Mouse (Mus musculus): ENCODE data around the gene Pomt2. TPM values are rescaled to one million over a fixed set of nuclear protein-coding genes. Genes with fewer than 3 reads are reported as not detected.
"Not testable (repeated sequence)": the region's sequence is repeated elsewhere in the genome, so short reads cannot be mapped to it uniquely, and the experiment has no call there.

The Pomt2 gene
- polyA plus RNA-seq (2016; fragmentation: Nextera tagmentation; extraction: Ambion mirVana) = 14.3 and 14.9 TPM in 2 replicates

DNA sequence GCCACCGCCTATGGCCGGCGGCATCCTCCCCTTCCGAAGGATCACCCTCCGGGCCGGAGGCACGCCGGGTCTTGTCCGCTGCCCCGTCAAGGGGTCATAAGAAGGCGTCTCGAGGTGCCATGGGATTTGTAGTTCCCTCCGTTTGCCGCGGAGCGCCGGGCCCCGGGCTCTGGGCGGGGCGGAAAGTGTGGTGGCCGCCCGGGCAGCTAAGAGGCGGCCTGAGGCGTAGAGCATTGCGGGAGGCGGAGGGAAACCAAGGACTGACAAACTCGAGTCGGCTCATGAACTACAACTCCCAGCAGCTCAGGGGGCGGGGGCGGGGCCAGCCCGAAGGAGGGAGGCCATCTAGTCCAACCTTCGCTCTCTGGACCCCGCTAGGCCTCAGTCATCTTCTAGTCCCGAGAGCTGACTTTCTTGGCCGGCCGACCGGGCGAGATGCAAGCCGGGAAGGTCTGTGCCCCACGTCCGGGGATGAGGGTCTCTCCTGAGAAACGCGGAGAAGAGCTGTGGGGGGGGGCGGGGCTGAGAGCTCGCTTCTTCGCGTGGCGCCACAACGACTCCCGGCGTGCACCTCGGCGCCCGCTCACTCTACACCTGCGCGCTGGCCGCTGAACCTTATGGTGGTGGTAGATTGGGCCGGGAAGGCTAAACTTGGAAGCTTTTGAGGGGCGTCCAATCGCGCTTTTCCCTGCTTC lies at the start of gene Pomt2:
TSS of gene Pomt2 (minus strand) at position 574 of the 695 bp plus-strand sequence.
- WGBS = under 1% methylated on average over 61 of the region's 61 CpGs
- H3K27me3 ChIP-seq (replicated peaks; ENCODE audit: low read depth, poor library complexity, severe bottlenecking) = no peaks in the 10 kb centered on the region

DNA sequence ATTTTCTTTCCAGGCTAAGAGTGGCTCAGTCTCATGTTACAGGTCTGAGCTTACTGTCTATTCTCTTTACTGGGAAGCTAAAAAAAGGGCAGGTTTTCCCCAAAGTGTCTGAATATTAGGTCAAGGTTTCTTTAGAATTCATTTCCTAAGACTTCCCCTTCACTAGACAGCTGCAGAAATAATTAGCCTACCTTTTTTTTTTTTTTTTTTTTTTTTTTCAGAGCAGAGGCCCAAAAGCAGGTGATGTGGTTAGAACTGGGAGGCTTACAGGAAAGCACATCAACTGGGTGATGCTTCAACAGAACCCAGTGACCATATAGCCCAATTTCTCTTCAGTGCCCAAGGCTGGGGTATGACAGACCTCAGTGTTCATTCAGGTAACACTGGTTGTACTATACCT lies 48.5 kb upstream of the Pomt2 start:
- H3K27me3 ChIP-seq (replicated peaks; ENCODE audit: low read depth, poor library complexity, severe bottlenecking) = no peaks in the 10 kb centered on the region; the same call in 1 of the 2 replicates
- H3K27ac ChIP-seq (replicated peaks) = no peak overlapping the region
- peaks cover 33% of the 10 kb centered on the region for H3K4me1 ChIP-seq
- no peak for DNase-seq (ENCODE audit: low spot score)
- H3K9me3 ChIP-seq = no peaks in the 10 kb centered on the region
- H3K4me3 ChIP-seq = no peak overlapping the region
- H3K36me3 ChIP-seq (replicated peaks) = no peaks in the 10 kb centered on the region

More for the DNA sequence above, at the start of gene Pomt2:
- peaks cover 21% of the 10 kb centered on the region for H3K36me3 ChIP-seq (replicated peaks)
- peak within 1 kb of the TSS; percentile 94 for H3K4me3 ChIP-seq
- peaks cover 4% of the 10 kb centered on the region; the same call in 1 of the 2 replicates for H3K9me3 ChIP-seq
- peak within 1 kb of the TSS; percentile 96 for H3K27ac ChIP-seq (replicated peaks)
- peaks cover 17% of the 10 kb centered on the region for H3K4me1 ChIP-seq
- DNase-seq (ENCODE audit: low spot score) = peak; percentile 96

DNA sequence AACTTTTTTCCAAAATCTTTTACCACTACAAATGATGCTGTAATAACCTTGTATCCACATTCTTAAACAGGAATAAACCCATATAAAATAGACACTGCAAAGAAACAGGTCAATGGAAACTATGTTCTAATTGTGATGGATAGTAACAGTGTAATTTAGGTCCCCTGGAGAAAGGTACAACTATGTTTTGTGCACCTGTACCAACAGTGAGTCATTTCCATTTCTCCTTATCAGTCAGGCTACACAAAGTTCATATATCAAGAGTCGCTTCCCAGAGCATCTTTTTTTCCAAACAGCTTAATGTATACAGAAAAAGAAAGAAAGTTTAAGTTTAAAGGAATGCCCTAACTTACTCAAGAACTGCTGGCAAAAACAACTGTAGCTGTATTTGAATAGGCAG lies 47.3 kb upstream of the Pomt2 start:
- H3K4me1 ChIP-seq = peaks cover 33% of the 10 kb centered on the region
- H3K27ac ChIP-seq (replicated peaks) = no peak overlapping the region
- H3K27me3 ChIP-seq (replicated peaks; ENCODE audit: low read depth, poor library complexity, severe bottlenecking) = no peaks in the 10 kb centered on the region
- no peak for DNase-seq (ENCODE audit: low spot score)
- no peaks in the 10 kb centered on the region for H3K36me3 ChIP-seq (replicated peaks)
- H3K4me3 ChIP-seq = no peak overlapping the region
- WGBS = 92% methylated on average over 1 of the region's 1 CpGs
- H3K9me3 ChIP-seq = no peaks in the 10 kb centered on the region

DNA sequence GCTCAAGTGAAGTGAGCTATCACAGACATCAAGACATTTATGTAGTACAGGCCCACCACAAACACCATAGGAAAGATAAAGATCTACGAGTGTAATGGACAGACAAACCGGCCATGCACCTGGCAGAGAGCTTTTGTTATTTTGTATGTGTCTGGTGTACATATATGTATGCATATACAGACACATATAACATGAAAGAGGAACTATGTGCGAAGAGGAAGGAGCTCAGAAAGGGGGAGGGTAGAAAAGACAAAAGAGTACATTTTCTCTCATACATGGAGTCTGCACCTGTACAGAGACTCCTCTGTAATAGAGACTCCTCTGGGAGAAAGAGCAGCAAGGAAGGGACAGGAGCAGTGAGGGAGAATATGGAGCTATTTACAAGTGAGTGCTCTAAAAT lies 45.2 kb upstream of the Pomt2 start:
- Histone ChIP-seq H3K36me3 (replicated peaks) (no peaks in the 10 kb centered on the region), H3K4me1 (peaks cover 14% of the 10 kb centered on the region), H3K4me3 (no peak overlapping the region), H3K27me3 (replicated peaks; ENCODE audit: low read depth, poor library complexity, severe bottlenecking) (no peaks in the 10 kb centered on the region), H3K9me3 (no peaks in the 10 kb centered on the region), H3K27ac (replicated peaks) (no peak overlapping the region)
- DNase-seq (ENCODE audit: low spot score) = no peak
- WGBS = 88% methylated on average over 3 of the region's 3 CpGs

DNA sequence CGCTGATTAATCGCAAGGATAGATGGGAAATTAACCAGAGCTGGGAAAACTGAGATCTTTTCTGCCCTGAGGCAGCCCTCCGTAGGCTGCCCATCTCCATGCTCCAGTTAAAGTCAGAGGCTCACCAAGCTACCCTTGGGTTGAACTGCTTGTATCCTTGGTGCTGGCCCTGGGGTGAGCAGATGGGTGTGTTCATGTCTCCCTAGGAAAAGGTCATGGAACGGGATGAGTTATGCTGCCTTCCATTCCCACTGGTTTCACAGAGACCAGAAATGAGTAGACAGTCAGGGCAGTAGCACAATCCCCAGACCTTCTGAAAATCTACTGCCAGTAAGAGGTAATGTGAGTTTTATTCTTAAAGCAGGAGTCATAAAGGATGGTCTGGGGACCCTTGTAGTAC lies 29.9 kb upstream of the Pomt2 start:
- no peak for DNase-seq (ENCODE audit: low spot score)
- H3K36me3 ChIP-seq (replicated peaks) = peaks cover 15% of the 10 kb centered on the region
- 91% methylated on average over 4 of the region's 4 CpGs for WGBS
- no peak overlapping the region for H3K27ac ChIP-seq (replicated peaks)
- no peaks in the 10 kb centered on the region for H3K9me3 ChIP-seq
- H3K4me1 ChIP-seq = peaks cover 21% of the 10 kb centered on the region
- H3K27me3 ChIP-seq (replicated peaks; ENCODE audit: low read depth, poor library complexity, severe bottlenecking) = no peaks in the 10 kb centered on the region
- no peak overlapping the region for H3K4me3 ChIP-seq

DNA sequence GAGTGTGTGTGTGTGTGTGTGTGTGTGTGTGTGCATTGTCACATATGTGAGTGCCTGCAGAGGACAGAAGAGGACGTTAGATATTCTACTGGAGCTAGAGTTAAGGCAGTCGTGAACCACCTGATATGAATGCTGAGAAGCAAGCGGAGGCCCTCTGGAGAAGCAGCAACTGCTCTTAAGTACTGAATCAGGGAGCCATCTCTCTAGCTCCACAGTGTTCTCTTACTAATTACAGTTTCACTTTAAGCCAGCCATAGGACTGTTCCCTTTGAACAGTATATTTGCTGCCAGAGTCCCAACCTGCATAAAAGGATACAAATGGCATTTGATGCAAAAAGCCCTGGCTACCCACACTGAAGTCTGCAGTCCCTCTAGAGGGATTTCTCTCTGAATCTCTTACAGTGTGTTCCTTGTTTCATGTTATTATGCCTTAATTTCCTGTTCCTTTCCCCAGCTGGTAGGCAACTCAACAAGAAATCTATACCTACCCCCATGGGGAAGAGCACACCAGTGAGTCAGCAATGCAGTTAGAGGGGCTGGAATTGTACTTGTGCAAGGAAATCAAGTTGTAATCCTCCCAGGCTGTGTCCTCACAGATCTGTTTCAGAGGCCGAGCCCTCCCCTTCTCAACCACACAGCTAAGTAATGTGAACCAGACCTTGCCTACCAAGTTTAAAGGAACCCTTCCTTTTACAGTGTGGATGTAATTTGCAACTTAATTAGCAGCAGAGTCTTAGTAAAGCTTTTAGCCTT lies 27.6 kb upstream of the Pomt2 start:
- Histone ChIP-seq H3K9me3 (no peaks in the 10 kb centered on the region), H3K27me3 (replicated peaks; ENCODE audit: low read depth, poor library complexity, severe bottlenecking) (no peaks in the 10 kb centered on the region), H3K36me3 (replicated peaks) (peaks cover 37% of the 10 kb centered on the region), H3K4me3 (no peak overlapping the region), H3K27ac (replicated peaks) (peak overlapping the region; percentile 45), H3K4me1 (peaks cover 21% of the 10 kb centered on the region)
- DNase-seq (ENCODE audit: low spot score) = peak; percentile 54
- WGBS = 58% methylated on average over 4 of the region's 4 CpGs

DNA sequence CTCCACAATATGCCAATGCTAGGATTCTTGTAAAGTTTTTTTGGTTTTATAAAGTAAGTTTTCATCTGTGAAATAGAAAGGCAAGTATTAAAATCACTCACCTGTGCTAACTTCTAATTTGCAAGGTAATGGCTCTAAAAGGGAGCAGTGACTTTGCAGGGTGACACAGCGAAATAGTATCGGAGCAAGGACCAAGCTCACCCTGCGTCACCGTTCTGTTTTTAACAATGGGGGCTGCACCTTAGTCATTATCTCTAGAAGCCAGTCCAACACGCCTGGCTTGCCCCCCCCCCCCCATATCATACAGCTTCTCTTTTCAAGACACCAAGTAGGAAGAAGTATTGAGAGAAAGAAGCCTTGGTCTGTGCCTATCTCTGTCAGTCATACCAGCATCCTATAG lies 13.0 kb upstream of the Pomt2 start:
- WGBS = 93% methylated on average over 5 of the region's 5 CpGs
- Histone ChIP-seq H3K4me3 (no peak overlapping the region), H3K27ac (replicated peaks) (no peak overlapping the region), H3K4me1 (peaks cover 14% of the 10 kb centered on the region), H3K27me3 (replicated peaks; ENCODE audit: low read depth, poor library complexity, severe bottlenecking) (no peaks in the 10 kb centered on the region), H3K9me3 (no peaks in the 10 kb centered on the region), H3K36me3 (replicated peaks) (peaks cover 45% of the 10 kb centered on the region)
- no peak for DNase-seq (ENCODE audit: low spot score)

DNA sequence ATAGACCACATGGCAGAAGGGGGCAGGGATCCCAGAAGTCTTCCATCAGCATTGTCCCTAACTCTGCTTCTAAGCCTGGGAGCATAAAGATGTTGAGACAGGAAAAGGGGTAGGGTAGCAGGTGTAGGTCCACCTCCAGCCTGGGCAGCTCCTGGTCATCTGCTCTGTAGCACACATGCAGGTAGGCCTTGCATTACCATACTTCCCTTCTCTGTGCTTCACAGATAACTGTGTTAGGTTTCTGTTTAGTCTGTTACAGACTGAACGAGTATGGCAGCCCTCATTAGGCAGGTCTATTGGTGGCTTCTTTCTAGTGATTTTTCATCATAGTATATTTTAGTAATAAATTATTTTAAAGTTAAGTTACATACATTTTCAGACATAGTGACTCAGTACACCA lies 12.5 kb upstream of the Pomt2 start:
- H3K4me1 ChIP-seq = peaks cover 14% of the 10 kb centered on the region
- no peak for DNase-seq (ENCODE audit: low spot score)
- H3K4me3 ChIP-seq = no peak overlapping the region
- no peaks in the 10 kb centered on the region for H3K9me3 ChIP-seq
- peaks cover 49% of the 10 kb centered on the region for H3K36me3 ChIP-seq (replicated peaks)
- H3K27ac ChIP-seq (replicated peaks) = no peak overlapping the region
- WGBS = 86% methylated on average over 1 of the region's 1 CpGs
- H3K27me3 ChIP-seq (replicated peaks; ENCODE audit: low read depth, poor library complexity, severe bottlenecking) = no peaks in the 10 kb centered on the region

DNA sequence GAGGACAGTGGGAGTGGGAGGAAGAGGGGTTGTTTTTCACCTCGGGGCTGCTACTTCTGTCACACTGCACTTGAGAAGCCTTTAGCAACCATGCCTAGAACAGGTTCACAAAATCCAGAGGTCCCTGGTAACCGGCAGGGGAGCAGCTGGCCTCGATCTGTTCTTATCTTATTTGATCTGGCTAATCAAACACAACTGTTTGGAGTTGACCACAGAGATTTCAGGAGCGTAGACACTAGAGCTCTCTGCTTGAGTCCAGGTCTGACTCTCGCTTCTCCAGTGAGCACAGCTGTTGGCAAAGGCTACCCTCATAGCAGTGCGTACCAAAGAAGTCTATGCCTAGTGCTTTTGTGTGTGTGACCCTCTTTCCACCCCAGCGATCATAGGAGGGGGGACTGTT lies 10.3 kb upstream of the Pomt2 start:
- Histone ChIP-seq H3K4me1 (peaks cover 14% of the 10 kb centered on the region), H3K36me3 (replicated peaks) (peaks cover 31% of the 10 kb centered on the region), H3K27ac (replicated peaks) (no peak overlapping the region), H3K4me3 (no peak overlapping the region), H3K27me3 (replicated peaks; ENCODE audit: low read depth, poor library complexity, severe bottlenecking) (no peaks in the 10 kb centered on the region), H3K9me3 (0 out of 2 replicates have a peak, but pooled peaks cover under 1% of the 10 kb centered on the region)
- no peak for DNase-seq (ENCODE audit: low spot score)
- 76% methylated on average over 7 of the region's 7 CpGs for WGBS

DNA sequence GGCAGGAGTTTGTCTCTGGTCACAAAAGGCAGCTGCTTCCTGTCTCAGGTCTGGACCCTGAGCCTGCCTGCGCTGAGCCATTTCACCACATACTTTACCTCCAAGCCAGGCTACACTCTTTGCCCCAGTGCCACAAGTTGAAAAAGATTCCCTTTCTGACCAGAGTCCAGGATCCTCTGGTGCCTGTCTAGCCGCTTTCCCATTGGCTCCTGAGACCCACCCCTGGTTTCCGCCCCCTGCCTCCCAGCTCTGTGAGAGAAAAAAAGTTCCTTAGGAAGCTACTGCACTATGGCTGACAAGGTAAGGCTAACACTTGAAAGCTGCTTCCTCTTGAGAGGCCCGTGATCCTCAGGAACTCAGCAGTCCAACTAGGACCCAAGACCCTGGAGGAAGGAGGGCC lies 9.6 kb upstream of the Pomt2 start:
- H3K27ac ChIP-seq (replicated peaks) = no peak overlapping the region
- DNase-seq (ENCODE audit: low spot score) = no peak
- H3K4me1 ChIP-seq = peaks cover 14% of the 10 kb centered on the region
- 41% methylated on average over 4 of the region's 4 CpGs for WGBS
- H3K36me3 ChIP-seq (replicated peaks) = peaks cover 31% of the 10 kb centered on the region
- H3K4me3 ChIP-seq = no peak overlapping the region
- H3K27me3 ChIP-seq (replicated peaks; ENCODE audit: low read depth, poor library complexity, severe bottlenecking) = no peaks in the 10 kb centered on the region
- peaks cover 3% of the 10 kb centered on the region; the same call in 1 of the 2 replicates for H3K9me3 ChIP-seq

DNA sequence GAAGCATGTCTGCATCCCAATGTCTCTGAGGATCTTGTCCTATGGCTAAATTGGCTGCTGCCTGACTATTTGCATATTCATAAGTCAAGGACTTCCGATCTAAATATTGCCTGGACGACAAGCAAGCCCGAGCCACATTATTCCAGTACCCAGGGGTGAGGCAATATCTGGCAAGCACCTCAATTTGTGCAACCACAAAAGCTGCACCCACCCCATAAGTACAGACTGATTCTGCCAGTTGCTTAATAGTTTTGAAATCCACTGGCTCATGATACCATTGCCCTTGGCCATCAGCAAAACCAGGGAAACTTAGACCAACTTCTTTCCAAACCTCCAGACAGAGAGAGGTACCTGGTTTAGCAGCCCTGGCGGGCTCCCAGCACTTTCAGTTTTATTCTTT lies 6.7 kb upstream of the Pomt2 start:
- H3K27me3 ChIP-seq (replicated peaks; ENCODE audit: low read depth, poor library complexity, severe bottlenecking); DNase-seq (ENCODE audit: low spot score); H3K9me3 ChIP-seq; H3K4me3 ChIP-seq; H3K27ac ChIP-seq (replicated peaks): not testable (repeated sequence)
- 93% methylated on average over 4 of the region's 4 CpGs for WGBS
- H3K36me3 ChIP-seq (replicated peaks) = peaks cover 30% of the 10 kb centered on the region
- H3K4me1 ChIP-seq = peaks cover 14% of the 10 kb centered on the region

DNA sequence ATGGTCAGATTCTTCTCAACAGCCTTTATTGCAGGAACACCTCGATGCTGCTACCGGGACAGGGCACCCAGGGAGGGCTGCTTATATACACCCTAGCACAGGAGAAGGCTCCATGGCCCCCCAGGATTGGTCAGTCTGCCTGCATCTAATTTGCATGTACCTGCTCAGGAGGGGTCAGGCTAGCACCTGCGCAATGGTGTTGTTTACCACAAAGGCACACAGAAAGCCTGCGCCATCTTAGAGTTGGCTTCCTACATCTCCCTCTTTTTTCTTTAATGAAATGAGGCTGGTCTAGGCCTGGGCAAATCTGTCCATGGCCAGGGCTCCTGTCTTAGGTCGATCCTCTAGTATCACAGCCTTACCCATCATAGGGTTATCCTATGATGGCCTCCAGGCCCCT lies 1.7 kb upstream of the Pomt2 start:
- peaks cover 8% of the 10 kb centered on the region; the same call in 1 of the 2 replicates for H3K9me3 ChIP-seq
- H3K4me1 ChIP-seq = peaks cover 17% of the 10 kb centered on the region
- no peaks in the 10 kb centered on the region for H3K27me3 ChIP-seq (replicated peaks; ENCODE audit: low read depth, poor library complexity, severe bottlenecking)
- no peak for DNase-seq (ENCODE audit: low spot score)
- H3K36me3 ChIP-seq (replicated peaks) = peaks cover 20% of the 10 kb centered on the region
- H3K4me3 ChIP-seq = no peak overlapping the region
- H3K27ac ChIP-seq (replicated peaks) = no peak overlapping the region
- 95% methylated on average over 5 of the region's 5 CpGs for WGBS

DNA sequence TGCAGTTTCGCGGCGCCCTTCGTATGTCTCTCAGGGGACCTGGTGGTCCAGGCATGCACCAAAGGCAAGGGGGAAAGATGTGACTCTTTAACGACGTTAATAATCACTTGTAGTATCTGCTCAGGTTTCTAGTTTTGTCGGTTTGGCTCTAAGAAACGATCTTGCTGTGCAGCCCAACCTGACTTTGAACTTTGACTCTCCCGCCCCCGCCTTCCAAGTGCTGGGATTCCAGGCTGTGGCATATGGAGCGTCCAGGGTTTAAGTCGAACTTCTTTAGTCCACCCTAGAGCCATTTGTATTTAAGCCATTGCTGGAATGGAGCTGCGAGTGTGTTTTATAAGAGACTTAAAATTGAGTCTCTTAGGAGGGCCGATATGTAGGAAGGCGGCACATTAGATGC lies 368 bp upstream of the Pomt2 start:
- peaks cover 8% of the 10 kb centered on the region; the same call in 1 of the 2 replicates for H3K9me3 ChIP-seq
- H3K4me3 ChIP-seq = peak overlapping the region; percentile 94
- peaks cover 25% of the 10 kb centered on the region for H3K36me3 ChIP-seq (replicated peaks)
- H3K27ac ChIP-seq (replicated peaks) = peak overlapping the region; percentile 96
- 18% methylated on average over 15 of the region's 15 CpGs for WGBS
- H3K4me1 ChIP-seq = peaks cover 17% of the 10 kb centered on the region
- no peaks in the 10 kb centered on the region for H3K27me3 ChIP-seq (replicated peaks; ENCODE audit: low read depth, poor library complexity, severe bottlenecking)
- no peak for DNase-seq (ENCODE audit: low spot score)
